Mouse (Mus musculus) cerebellum, adult 2 months (tissue): Measurements from ENCODE around the gene Ugt1a6a. TPM values are rescaled to one million over a fixed set of nuclear protein-coding genes. Genes with fewer than 3 reads are reported as not detected.
A peak's percentile ranks its signal among the peaks of the same experiment; 100 is the strongest.
"Not testable (repeated sequence)": the region's sequence is repeated elsewhere in the genome, so short reads cannot be mapped to it uniquely, and the experiment has no call there.

Experiments used
- DNase-seq, 2 experiments: peaks; one replicate each; pipeline ENCODE4 v3.0.0; 2021
- H3K27ac ChIP-seq: fragments of 200-500 bp; 2 replicates; pipeline ENCODE4 v1.5.1; 2012; ENCODE audit warnings: low read length, control low read depth, inconsistent platforms; ENCODE audit not compliant: insufficient read depth
- H3K27me3 ChIP-seq: fragments of 200-500 bp; 2 replicates; pipeline ENCODE4 v1.6.1; 2012; ENCODE audit warnings: inconsistent platforms, mild to moderate bottlenecking, low read length, moderate library complexity; ENCODE audit not compliant: control insufficient read depth, insufficient read depth
- H3K4me1 ChIP-seq: fragments of 200-500 bp; 2 replicates; pipeline ENCODE4 v1.6.1; 2011; ENCODE audit warnings: low read length; ENCODE audit not compliant: control insufficient read depth, insufficient read depth
- H3K4me3 ChIP-seq: fragments of 200-500 bp; replicated peaks from 2 replicates; pipeline ENCODE3; 2011; ENCODE audit warnings: mild to moderate bottlenecking, low read depth, low read length, control low read depth; ENCODE audit not compliant: insufficient read depth
- CTCF ChIP-seq: fragments of 200-500 bp; IDR thresholded peaks from 2 replicates; pipeline ENCODE4 v1.5.1; 2011; ENCODE audit warnings: low read depth, mild to moderate bottlenecking, control low read depth, low read length, moderate library complexity, borderline replicate concordance; ENCODE audit not compliant: insufficient read depth
- POLR2A ChIP-seq: fragments of 200-500 bp; IDR thresholded peaks from 2 replicates; pipeline ENCODE4 v1.6.1; 2011; ENCODE audit warnings: low read length, control low read depth, borderline replicate concordance; ENCODE audit not compliant: insufficient read depth
- WGBS: fragments of 180-500 bp; shearing (Covaris S2); methylation state at CpG from one replicate; pipeline ENCODE4 v1.1.7; 2018; 5-methylcytosine and 5-hydroxymethylcytosine counted together
- polyA plus RNA-seq: library from polyadenylated mRNA; depleted of rRNA; stranded (reverse); fragments of >200 nt; gene quantifications from 2 replicates; pipeline ENCODE4 v1.2.3, GENCODE M21; 2012; rRNA removed

The Ugt1a6a gene
- polyA plus RNA-seq = 0.44 and 0.57 TPM in 2 replicates

GRCm38 (mm10) chr1:88134457-88135011 is at the start of gene Ugt1a6a:
TSS of gene Ugt1a6a (plus strand) at chr1:88134809.
- not testable (repeated sequence) for H3K4me3 ChIP-seq, H3K27ac ChIP-seq, H3K27me3 ChIP-seq, DNase-seq, H3K4me1 ChIP-seq
- WGBS = 43% methylated on average over 5 of the region's 5 CpGs

GRCm38 (mm10) chr1:88086125-88086524 is 48.5 kb upstream of the Ugt1a6a start:
- Histone ChIP-seq H3K27ac (no peak overlapping the region), H3K4me1 (no peaks in the 10 kb centered on the region), H3K4me3 (no peak overlapping the region), H3K27me3 (no peaks in the 10 kb centered on the region)
- DNase-seq = no peak
- 87% methylated on average over 1 of the region's 1 CpGs for WGBS
- TF ChIP-seq POLR2A = no peak
- no peak for TF ChIP-seq CTCF

- H3K4me1 ChIP-seq = no peaks in the 10 kb centered on the region
- H3K27ac ChIP-seq = no peak within 1 kb of the TSS
- H3K4me3 ChIP-seq = no peak within 1 kb of the TSS
- no peak for DNase-seq
- H3K27me3 ChIP-seq = no peaks in the 10 kb centered on the region
- TF ChIP-seq POLR2A (no peak), CTCF (no peak)
- WGBS = 74% methylated on average over 3 of the region's 3 CpGs
These were observed 47.1 kb upstream of the Ugt1a6a start, which contains the start of gene Ugt1a8 for GRCm38 (mm10) chr1:88087513-88087912. TSS of gene Ugt1a8 (plus strand) at chr1:88087813.

GRCm38 (mm10) chr1:88092341-88092740 is 42.3 kb upstream of the Ugt1a6a start:
- DNase-seq = no peak
- no peaks in the 10 kb centered on the region for H3K27me3 ChIP-seq
- no peak overlapping the region for H3K27ac ChIP-seq
- H3K4me1 ChIP-seq = no peaks in the 10 kb centered on the region
- no peak for TF ChIP-seq POLR2A
- TF ChIP-seq CTCF = no peak
- no peak overlapping the region for H3K4me3 ChIP-seq

GRCm38 (mm10) chr1:88094270-88094676 is 40.3 kb upstream of the Ugt1a6a start:
- H3K27me3 ChIP-seq, H3K27ac ChIP-seq, H3K4me1 ChIP-seq, DNase-seq, H3K4me3 ChIP-seq: not testable (repeated sequence)
- WGBS = 75% methylated on average over 3 of the region's 3 CpGs

- no peak for DNase-seq
- H3K4me3 ChIP-seq = no peak within 1 kb of the TSS
- no peak within 1 kb of the TSS for H3K27ac ChIP-seq
- no peaks in the 10 kb centered on the region for H3K27me3 ChIP-seq
- 66% methylated on average over 10 of the region's 10 CpGs for WGBS
- no peak for TF ChIP-seq POLR2A
- TF ChIP-seq CTCF = no peak
- no peaks in the 10 kb centered on the region for H3K4me1 ChIP-seq
These were observed 39.6 kb upstream of the Ugt1a6a start, which contains the start of gene Ugt1a7c for GRCm38 (mm10) chr1:88094941-88095492. TSS of gene Ugt1a7c (plus strand) at chr1:88095062.

GRCm38 (mm10) chr1:88098546-88098945 is 36.1 kb upstream of the Ugt1a6a start:
- DNase-seq = peak in 1 of 2 experiments; percentile 18
- H3K4me3 ChIP-seq, H3K27ac ChIP-seq, H3K4me1 ChIP-seq, H3K27me3 ChIP-seq: not testable (repeated sequence)
- 57% methylated on average over 3 of the region's 3 CpGs for WGBS

- H3K4me3 ChIP-seq, DNase-seq, H3K27ac ChIP-seq, H3K27me3 ChIP-seq, H3K4me1 ChIP-seq: not testable (repeated sequence)
- 82% methylated on average over 2 of the region's 2 CpGs for WGBS
These were observed 34.9 kb upstream of the Ugt1a6a start for GRCm38 (mm10) chr1:88099691-88100090.

- H3K4me3 ChIP-seq, H3K27ac ChIP-seq, H3K27me3 ChIP-seq, H3K4me1 ChIP-seq, DNase-seq: not testable (repeated sequence)
- 75% methylated on average over 3 of the region's 3 CpGs for WGBS
These were observed 31.6 kb upstream of the Ugt1a6a start, which contains the start of gene Ugt1a6b for GRCm38 (mm10) chr1:88103019-88103418. TSS of gene Ugt1a6b (plus strand) at chr1:88103252.

GRCm38 (mm10) chr1:88103697-88104468 is 30.7 kb upstream of the Ugt1a6a start:
- 73% methylated on average over 5 of the region's 5 CpGs for whole genome bisulfite sequencing
- not testable (repeated sequence) for H3K4me1 ChIP-seq, H3K27ac ChIP-seq, H3K27me3 ChIP-seq, H3K4me3 ChIP-seq, DNase-seq
